Mouse (Mus musculus) thymus, adult 2 months (tissue): ENCODE measurements at regions not wholly inside any gene's neighbourhood (a gene's known extent, or its start where the extent isn't known, plus 50 kb on each side); places are given as distances from the start of the nearest gene placed in this dataset.

ENCODE experiments used
- CTCF ChIP-seq: fragments of 200-500 bp; IDR thresholded peaks from 2 replicates; pipeline ENCODE4 v1.5.1; 2012; ENCODE audit warnings: mild to moderate bottlenecking, control low read depth, low read length, moderate library complexity, borderline replicate concordance; ENCODE audit not compliant: control insufficient read depth, poor library complexity, insufficient read depth; ENCODE audit errors: extremely low read depth
- POLR2A ChIP-seq: fragments of 200-500 bp; IDR thresholded peaks from 2 replicates; pipeline ENCODE4 v1.6.1; 2012; ENCODE audit warnings: mild to moderate bottlenecking, low read length, control low read depth, moderate library complexity; ENCODE audit not compliant: control insufficient read depth, poor library complexity, insufficient read depth; ENCODE audit errors: extremely low read depth

DNA sequence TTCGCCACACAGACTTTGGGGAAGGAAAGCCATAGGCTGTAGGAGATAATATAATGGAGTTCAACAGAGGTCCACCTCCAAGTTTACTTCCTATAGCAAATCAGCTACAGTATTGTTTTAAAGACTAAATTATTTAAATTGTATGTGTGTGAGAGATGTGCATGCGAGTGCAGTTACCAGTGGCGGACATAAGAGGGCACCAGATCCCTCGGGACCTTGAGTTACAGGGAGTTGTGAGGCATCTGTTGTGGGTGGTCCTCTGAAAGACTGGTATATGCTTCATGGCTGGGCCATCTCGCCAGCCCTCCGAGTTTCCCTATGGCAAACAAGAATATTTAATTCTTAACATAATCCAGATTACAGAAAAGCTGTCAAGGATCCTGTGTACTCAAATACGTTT, 72.0 kb downstream of the Rps12 start:
- TF ChIP-seq CTCF, result no peak
- TF ChIP-seq POLR2A, result no peak
